Mouse (Mus musculus) lung, postnatal 0 days (tissue): ENCODE data around the gene Sfxn3.

Experiments
- CTCF ChIP-seq: IDR thresholded peaks from 2 replicates; pipeline ENCODE4 v1.5.1; 2016; ENCODE audit warnings: antibody characterized with exemption, mild to moderate bottlenecking
- EP300 ChIP-seq: IDR thresholded peaks from 2 replicates; pipeline ENCODE4 v1.6.1; 2016; ENCODE audit warnings: antibody characterized with exemption, mild to moderate bottlenecking, control low read depth

DNA sequence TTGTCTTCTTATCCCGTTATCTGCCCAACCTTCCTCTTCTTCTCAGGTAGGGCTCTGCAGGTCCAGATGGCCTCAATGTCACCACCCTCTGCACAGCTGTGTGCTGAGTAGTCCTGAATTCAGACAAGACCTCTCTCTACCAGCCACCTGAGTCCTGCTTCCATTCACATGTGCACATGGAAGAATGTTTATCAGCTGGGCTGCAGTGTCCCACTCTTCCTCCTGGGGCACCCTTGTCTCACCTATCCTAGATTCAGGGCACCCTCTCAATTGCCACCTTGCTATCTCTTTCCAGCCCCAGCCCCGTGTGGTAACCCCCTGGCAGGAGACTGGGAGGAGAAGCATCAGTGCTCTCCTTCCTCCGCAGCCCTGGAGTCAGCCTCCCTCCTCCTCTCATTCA, 45.0 kb upstream of the Sfxn3 start:
- TF ChIP-seq CTCF: peak; percentile 46
- TF ChIP-seq EP300: no peak
